Mouse (Mus musculus): ENCODE measurements around the gene Notch1. TPM values are rescaled to one million over a fixed set of nuclear protein-coding genes. Genes with fewer than 3 reads are reported as not detected.

Notch1 gene
- polyA plus RNA-seq, 1 experiment from 2014 or later, result 23.7 TPM

- Histone ChIP-seq H3K9ac (replicated peaks; ENCODE audit: low read length) (no peak overlapping the region), H3K9me3 (ENCODE audit: low read length) (no peaks in the 10 kb centered on the region), H3K4me1 (ENCODE audit: insufficient read depth, low read length) (peaks cover 12% of the 10 kb centered on the region; the same call in 1 of the 2 replicates), H3K36me3 (ENCODE audit: insufficient read depth, low read length) (no peaks in the 10 kb centered on the region), H3K27me3 (ENCODE audit: insufficient read depth, low read length) (no peaks in the 10 kb centered on the region), H3K4me2 (replicated peaks; ENCODE audit: low read depth, low read length) (no peak overlapping the region), H3K27ac (ENCODE audit: low read length) (no peak overlapping the region), H3K4me3 (ENCODE audit: low read length) (no peak overlapping the region)
- WGBS, result 40% methylated on average over 2 of the region's 2 CpGs
- no peak; the same call in 1 of the 2 replicates for ATAC-seq (ENCODE audit: low FRiP score, low TSS enrichment)
These were observed 18.2 kb upstream of the Notch1 start for GRCm38 (mm10) chr2:26534616-26535015.

- no peak overlapping the region for H3K9ac ChIP-seq (replicated peaks; ENCODE audit: low read length)
- H3K27me3 ChIP-seq (ENCODE audit: insufficient read depth, low read length), result no peaks in the 10 kb centered on the region
- no peak overlapping the region for H3K27ac ChIP-seq (ENCODE audit: low read length)
- no peak overlapping the region for H3K4me3 ChIP-seq (ENCODE audit: low read length)
- 48% methylated on average over 3 of the region's 3 CpGs for WGBS
- no peaks in the 10 kb centered on the region for H3K36me3 ChIP-seq (ENCODE audit: insufficient read depth, low read length)
- no peaks in the 10 kb centered on the region for H3K9me3 ChIP-seq (ENCODE audit: low read length)
- H3K4me1 ChIP-seq (ENCODE audit: insufficient read depth, low read length), result peaks cover 17% of the 10 kb centered on the region; the same call in 1 of the 2 replicates
- ATAC-seq (ENCODE audit: low FRiP score, low TSS enrichment), result peak; percentile 52; the same call in 1 of the 2 replicates
- no peak overlapping the region for H3K4me2 ChIP-seq (replicated peaks; ENCODE audit: low read depth, low read length)
These were observed 17.7 kb upstream of the Notch1 start for GRCm38 (mm10) chr2:26534161-26534560.

- Histone ChIP-seq H3K27me3 (ENCODE audit: insufficient read depth, low read length) (no peaks in the 10 kb centered on the region), H3K4me2 (replicated peaks; ENCODE audit: low read depth, low read length) (no peak overlapping the region), H3K9me3 (ENCODE audit: low read length) (no peaks in the 10 kb centered on the region), H3K27ac (ENCODE audit: low read length) (no peak overlapping the region), H3K36me3 (ENCODE audit: insufficient read depth, low read length) (no peaks in the 10 kb centered on the region), H3K4me1 (ENCODE audit: insufficient read depth, low read length) (peaks cover 18% of the 10 kb centered on the region; the same call in 1 of the 2 replicates), H3K9ac (replicated peaks; ENCODE audit: low read length) (no peak overlapping the region), H3K4me3 (ENCODE audit: low read length) (no peak overlapping the region)
- 45% methylated on average over 5 of the region's 5 CpGs for WGBS
- ATAC-seq (ENCODE audit: low FRiP score, low TSS enrichment), result no peak
These were observed 16.8 kb upstream of the Notch1 start for GRCm38 (mm10) chr2:26533249-26533648.

DNA sequence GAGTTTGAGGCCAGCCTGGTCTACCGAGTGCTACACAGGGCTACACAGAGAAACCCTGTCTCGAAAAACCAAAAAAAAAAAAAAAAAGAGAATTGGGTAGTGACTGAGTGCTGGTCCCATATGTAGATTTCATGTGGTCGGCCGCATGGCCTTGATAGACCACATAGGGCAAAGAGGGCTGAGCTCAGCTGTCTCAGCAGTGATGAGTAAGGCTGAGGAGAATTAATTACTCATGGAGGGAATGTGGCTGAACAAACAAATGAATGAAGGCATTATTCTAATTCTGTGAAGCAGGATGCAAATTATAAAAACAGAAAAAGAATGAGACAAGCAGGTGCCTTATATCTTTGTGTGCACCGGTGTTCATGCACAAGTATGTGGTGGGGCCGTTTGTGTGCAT is 15.4 kb upstream of the Notch1 start:
- no peaks in the 10 kb centered on the region for H3K9me3 ChIP-seq (ENCODE audit: low read length)
- H3K4me2 ChIP-seq (replicated peaks; ENCODE audit: low read depth, low read length), result no peak overlapping the region
- H3K27me3 ChIP-seq (ENCODE audit: insufficient read depth, low read length), result no peaks in the 10 kb centered on the region
- H3K4me3 ChIP-seq (ENCODE audit: low read length), result no peak overlapping the region
- ATAC-seq (ENCODE audit: low FRiP score, low TSS enrichment), result no peak
- 79% methylated on average over 6 of the region's 6 CpGs for WGBS
- H3K27ac ChIP-seq (ENCODE audit: low read length), result no peak overlapping the region
- H3K4me1 ChIP-seq (ENCODE audit: insufficient read depth, low read length), result peaks cover 29% of the 10 kb centered on the region
- H3K9ac ChIP-seq (replicated peaks; ENCODE audit: low read length), result no peak overlapping the region
- H3K36me3 ChIP-seq (ENCODE audit: insufficient read depth, low read length), result no peaks in the 10 kb centered on the region

- Histone ChIP-seq H3K4me3 (ENCODE audit: low read length) (no peak overlapping the region), H3K9ac (replicated peaks; ENCODE audit: low read length) (no peak overlapping the region), H3K27me3 (ENCODE audit: insufficient read depth, low read length) (no peaks in the 10 kb centered on the region), H3K4me2 (replicated peaks; ENCODE audit: low read depth, low read length) (no peak overlapping the region), H3K4me1 (ENCODE audit: insufficient read depth, low read length) (peaks cover 48% of the 10 kb centered on the region), H3K27ac (ENCODE audit: low read length) (no peak overlapping the region), H3K9me3 (ENCODE audit: low read length) (no peaks in the 10 kb centered on the region), H3K36me3 (ENCODE audit: insufficient read depth, low read length) (no peaks in the 10 kb centered on the region)
- WGBS, result 70% methylated on average over 3 of the region's 3 CpGs
- ATAC-seq (ENCODE audit: low FRiP score, low TSS enrichment), result no peak
These were observed 13.4 kb upstream of the Notch1 start for GRCm38 (mm10) chr2:26529881-26530280.

DNA sequence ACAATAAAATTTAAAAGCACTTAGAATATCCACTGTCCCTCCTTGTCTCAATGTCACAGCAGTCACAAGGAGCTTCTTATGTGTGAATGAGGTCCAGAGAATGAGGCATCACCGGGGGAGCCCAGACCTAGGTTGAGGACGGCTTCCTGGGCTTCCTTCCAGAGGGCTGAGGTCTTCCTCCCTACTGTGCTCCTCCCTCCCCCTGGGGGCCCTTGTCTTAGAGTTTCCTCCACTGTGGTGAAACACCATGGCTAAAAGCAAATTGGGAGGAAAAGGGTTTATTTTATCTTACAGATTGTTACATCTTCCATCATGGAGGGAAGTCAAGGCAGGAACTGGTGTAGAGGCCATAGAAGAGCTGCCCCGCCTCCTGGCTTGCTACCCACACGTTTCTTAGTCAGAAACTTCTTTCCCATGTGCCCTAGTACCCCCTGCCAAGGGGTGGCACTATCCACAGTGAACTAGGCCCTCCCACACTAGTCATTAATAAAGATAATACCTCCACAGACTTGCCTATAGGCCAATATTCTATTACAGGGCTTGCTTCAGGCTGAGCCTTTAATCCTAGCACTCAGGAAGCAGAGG is 12.8 kb upstream of the Notch1 start:
- Histone ChIP-seq H3K27ac (ENCODE audit: low read length) (no peak overlapping the region), H3K4me1 (ENCODE audit: insufficient read depth, low read length) (peaks cover 46% of the 10 kb centered on the region), H3K27me3 (ENCODE audit: insufficient read depth, low read length) (no peaks in the 10 kb centered on the region), H3K4me3 (ENCODE audit: low read length) (no peak overlapping the region), H3K4me2 (replicated peaks; ENCODE audit: low read depth, low read length) (no peak overlapping the region), H3K36me3 (ENCODE audit: insufficient read depth, low read length) (no peaks in the 10 kb centered on the region), H3K9me3 (ENCODE audit: low read length) (no peaks in the 10 kb centered on the region), H3K9ac (replicated peaks; ENCODE audit: low read length) (no peak overlapping the region)
- no peak for ATAC-seq (ENCODE audit: low FRiP score, low TSS enrichment)
- 64% methylated on average over 4 of the region's 4 CpGs for WGBS

DNA sequence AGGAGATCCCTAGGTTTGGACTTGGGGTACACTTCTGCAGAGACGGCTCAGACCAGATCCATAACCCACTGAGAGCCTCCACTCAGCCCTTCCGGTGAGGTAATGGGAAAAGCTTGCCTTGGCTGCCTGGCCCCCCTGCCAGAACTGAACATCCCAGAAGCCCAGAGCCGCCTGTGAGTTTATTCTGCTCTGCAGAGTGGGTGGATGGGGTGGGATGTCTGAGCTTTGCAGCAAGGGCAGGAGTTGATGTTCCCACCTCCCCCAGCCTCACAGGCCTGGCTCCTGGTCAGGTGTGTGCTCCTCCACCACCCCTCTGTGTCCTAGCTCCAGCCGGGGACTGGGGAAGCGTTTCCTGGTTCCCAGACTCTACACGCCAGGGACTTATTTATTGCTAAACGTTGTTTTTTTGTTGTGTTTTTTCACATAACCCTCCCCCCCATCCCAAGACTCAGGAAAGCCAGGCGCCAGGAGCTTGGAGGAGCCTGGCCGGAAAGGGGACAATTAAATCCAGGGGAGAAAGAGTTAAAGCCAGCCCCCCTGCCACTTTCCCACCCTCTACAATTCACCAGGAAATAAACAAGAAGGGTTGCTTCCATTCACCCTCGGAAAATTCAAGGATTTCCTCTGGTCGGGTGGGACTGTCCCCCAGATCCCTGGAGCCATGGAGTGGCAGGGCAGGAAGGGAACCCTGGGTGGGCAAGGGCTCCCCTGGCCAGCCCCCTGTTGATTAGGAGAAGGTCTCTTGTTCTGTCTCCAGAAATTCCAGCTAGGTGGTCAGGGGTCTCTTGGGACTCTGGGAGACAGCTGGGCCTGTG is 10.2 kb upstream of the Notch1 start:
- Histone ChIP-seq H3K36me3 (ENCODE audit: insufficient read depth, low read length) (no peaks in the 10 kb centered on the region), H3K9me3 (ENCODE audit: low read length) (no peaks in the 10 kb centered on the region), H3K4me1 (ENCODE audit: insufficient read depth, low read length) (peaks cover 40% of the 10 kb centered on the region), H3K27ac (ENCODE audit: low read length) (peak overlapping the region; percentile 88), H3K4me3 (ENCODE audit: low read length) (no peak overlapping the region), H3K4me2 (replicated peaks; ENCODE audit: low read depth, low read length) (peak overlapping the region; percentile 18; the same call in 1 of the 2 replicates), H3K27me3 (ENCODE audit: insufficient read depth, low read length) (no peaks in the 10 kb centered on the region), H3K9ac (replicated peaks; ENCODE audit: low read length) (peak overlapping the region; percentile 48)
- 35% methylated on average over 11 of the region's 11 CpGs for WGBS
- ATAC-seq (ENCODE audit: low FRiP score, low TSS enrichment), result 0 out of 2 replicates have a peak, but pooled peaks have one; percentile 8

DNA sequence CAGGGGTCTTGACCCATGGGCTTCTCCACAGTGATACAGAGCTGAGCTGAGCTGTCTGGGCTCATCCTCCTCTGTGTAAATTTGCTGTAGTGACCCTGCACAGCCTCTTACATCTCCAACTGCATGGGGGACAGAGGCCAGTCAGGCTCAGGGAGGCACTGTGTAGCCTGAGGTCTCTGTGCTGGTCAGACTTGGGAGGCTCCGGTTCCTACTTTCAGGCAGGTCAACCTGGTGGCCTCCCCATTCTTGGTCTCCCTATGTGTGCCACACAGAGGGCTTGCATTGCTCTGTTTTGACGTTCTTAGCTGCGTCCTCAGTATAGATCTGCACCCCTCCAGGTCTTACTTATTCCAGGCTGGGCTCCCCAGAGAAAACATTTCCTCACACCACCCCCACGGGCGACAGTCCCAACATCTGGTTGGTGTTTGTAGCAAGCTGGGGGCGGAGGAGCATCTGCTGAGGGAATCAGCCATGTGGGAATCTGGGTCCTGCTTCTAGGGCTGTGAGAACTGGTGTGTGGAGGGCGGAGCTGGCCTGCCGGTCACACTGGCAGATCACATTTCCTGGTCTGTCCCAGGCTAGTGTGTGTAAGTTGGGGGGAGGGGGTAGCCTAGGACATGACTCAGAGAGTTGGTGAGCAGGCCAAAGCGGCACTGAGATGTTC is 9.0 kb upstream of the Notch1 start:
- no peaks in the 10 kb centered on the region for H3K36me3 ChIP-seq (ENCODE audit: insufficient read depth, low read length)
- 7% methylated on average over 9 of the region's 9 CpGs for WGBS
- H3K9ac ChIP-seq (replicated peaks; ENCODE audit: low read length), result 0 out of 2 replicates have a peak overlapping the region, but pooled peaks have one; percentile 38
- H3K4me3 ChIP-seq (ENCODE audit: low read length), result no peak overlapping the region
- H3K4me2 ChIP-seq (replicated peaks; ENCODE audit: low read depth, low read length), result peak overlapping the region; percentile 28
- H3K27me3 ChIP-seq (ENCODE audit: insufficient read depth, low read length), result no peaks in the 10 kb centered on the region
- H3K27ac ChIP-seq (ENCODE audit: low read length), result peak overlapping the region; percentile 88
- peaks cover 40% of the 10 kb centered on the region for H3K4me1 ChIP-seq (ENCODE audit: insufficient read depth, low read length)
- peak; percentile 95 for ATAC-seq (ENCODE audit: low FRiP score, low TSS enrichment)
- no peaks in the 10 kb centered on the region for H3K9me3 ChIP-seq (ENCODE audit: low read length)

DNA sequence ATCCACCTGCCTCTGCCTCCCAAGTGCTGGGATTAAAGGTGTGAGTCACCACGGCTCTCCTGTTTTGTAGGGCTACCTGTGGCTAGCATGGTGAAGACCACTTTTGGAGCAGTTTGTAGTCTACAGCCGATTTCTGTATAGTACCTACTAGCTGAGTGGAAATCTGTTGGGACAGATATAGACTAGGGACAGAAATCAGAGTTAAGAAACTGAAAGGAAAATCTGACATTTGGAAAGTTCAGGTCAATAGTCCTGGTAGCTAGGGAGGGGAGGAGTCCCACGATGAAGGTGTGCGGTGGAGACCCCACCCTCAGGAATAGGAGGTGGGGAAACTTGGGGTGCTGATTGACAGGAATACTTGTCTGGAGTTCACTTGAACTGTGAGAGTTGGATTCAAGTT is 5.9 kb upstream of the Notch1 start:
- WGBS, result 93% methylated on average over 4 of the region's 4 CpGs
- Histone ChIP-seq H3K4me2 (replicated peaks; ENCODE audit: low read depth, low read length) (no peak overlapping the region), H3K27ac (ENCODE audit: low read length) (no peak overlapping the region)

More for the DNA sequence above, 5.9 kb upstream of the Notch1 start:
- no peak for ATAC-seq (ENCODE audit: low FRiP score, low TSS enrichment)
- no peaks in the 10 kb centered on the region for H3K36me3 ChIP-seq (ENCODE audit: insufficient read depth, low read length)
- H3K9ac ChIP-seq (replicated peaks; ENCODE audit: low read length), result no peak overlapping the region
- no peak overlapping the region for H3K4me3 ChIP-seq (ENCODE audit: low read length)
- no peaks in the 10 kb centered on the region for H3K9me3 ChIP-seq (ENCODE audit: low read length)
- no peaks in the 10 kb centered on the region for H3K27me3 ChIP-seq (ENCODE audit: insufficient read depth, low read length)
- H3K4me1 ChIP-seq (ENCODE audit: insufficient read depth, low read length), result peaks cover 32% of the 10 kb centered on the region
